Mouse (Mus musculus): ENCODE measurements at regions not wholly inside any gene's neighbourhood (a gene's known extent, or its start where the extent isn't known, plus 50 kb on each side); places are given as distances from the start of the nearest gene placed in this dataset.

DNA sequence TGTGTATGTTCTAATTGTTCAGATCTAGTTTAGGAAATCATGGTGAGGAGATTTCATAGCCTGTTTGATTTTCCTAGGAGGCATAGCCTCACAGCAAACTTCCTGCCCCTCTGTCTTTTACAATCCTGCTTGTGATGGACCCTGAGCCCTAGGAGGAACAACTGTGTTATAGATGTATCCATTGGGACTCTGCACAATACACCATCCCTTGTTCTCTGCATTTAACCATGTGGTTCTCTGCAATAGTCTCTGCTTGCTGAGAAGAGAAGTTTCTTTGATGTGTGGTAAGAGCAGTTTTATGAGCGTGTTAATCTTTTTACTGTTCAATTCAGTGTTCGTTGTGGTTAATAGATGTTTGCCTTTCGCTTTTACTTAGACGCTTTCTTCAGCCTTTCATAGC, 95.9 kb upstream of the Slc13a1 start:
- DNase-seq (ENCODE audit: low read depth, low spot score) = no peak

DNA sequence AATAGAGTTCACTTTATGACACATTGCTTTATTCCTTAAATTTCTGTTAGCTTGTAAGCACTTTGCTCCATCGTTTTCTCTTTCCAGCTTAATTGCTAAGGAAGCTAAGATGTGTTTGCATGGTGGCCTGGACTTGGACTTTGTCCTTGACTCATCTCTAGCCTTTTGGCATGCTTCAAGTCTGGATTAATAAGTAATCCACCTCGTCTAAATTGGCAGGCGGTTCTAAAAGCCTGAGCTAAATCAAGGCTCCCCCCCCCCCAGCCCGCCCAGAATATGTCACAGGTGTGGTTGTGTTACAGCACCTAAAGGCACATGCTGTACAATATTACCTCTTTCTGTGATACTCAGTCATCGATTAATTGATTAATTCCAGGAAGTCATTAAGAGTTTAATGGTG, 94.7 kb upstream of the Slc13a1 start:
- no peak for DNase-seq (ENCODE audit: low read depth, low spot score)

DNA sequence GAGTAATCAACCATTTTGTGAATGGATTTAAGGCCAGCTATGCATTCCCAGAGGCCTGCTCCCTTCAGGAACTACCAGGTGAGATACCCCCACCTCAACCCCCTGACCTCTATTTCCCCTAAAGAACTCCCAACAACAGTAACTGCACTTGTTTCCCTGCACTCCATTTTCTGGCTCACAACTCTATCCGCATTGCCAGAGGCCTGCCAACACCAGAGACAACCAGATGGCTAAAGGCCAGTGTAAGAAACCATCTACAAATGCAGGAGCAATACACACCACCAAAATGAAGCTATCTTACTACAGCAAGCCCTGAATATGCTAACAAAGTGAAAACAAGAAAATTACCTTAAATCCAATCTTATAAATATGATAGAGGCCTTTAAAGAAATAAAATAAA, 77.7 kb upstream of the Slc13a1 start:
- DNase-seq (ENCODE audit: low read depth, low spot score) = no peak

DNA sequence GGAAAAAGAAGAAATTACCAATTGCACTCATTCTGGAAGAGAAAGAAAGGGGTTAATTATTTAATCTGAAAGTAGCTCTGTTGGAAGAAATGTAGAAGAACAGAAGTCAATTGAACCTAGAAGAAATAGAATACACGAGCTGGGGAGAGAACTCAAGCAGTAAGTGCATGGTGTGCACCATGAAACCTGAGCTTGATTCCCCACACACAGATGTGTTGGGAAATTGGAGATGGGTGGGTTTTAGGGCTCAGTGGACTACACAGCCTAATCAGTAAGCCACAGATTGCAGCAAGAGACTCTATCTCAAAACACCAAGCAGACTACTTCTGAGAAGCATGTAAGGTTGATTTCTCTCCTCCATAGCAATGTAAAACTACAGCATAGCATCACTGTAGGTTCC, 70.6 kb upstream of the Slc13a1 start:
- DNase-seq (ENCODE audit: low read depth, low spot score) = no peak

DNA sequence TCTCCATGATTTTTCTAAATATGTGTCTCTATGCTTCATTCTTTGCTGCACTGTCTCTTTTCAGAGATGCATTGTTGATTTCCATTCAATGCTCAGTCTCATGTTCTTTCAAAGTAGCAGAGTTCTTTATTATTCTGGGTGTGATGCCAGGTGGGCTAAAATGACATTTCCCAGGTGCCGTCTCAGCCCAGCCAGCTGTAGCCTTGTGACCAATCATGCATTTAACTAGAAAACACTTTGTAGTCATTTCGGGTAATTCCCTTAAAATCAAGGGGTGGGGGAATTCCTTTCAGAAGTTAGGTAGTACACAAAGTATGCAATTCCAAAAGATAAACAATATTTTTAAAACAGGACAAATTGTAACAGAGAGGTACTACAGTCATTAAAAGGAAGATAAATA, 70.2 kb upstream of the Slc13a1 start:
- no peak for DNase-seq (ENCODE audit: low read depth, low spot score)

DNA sequence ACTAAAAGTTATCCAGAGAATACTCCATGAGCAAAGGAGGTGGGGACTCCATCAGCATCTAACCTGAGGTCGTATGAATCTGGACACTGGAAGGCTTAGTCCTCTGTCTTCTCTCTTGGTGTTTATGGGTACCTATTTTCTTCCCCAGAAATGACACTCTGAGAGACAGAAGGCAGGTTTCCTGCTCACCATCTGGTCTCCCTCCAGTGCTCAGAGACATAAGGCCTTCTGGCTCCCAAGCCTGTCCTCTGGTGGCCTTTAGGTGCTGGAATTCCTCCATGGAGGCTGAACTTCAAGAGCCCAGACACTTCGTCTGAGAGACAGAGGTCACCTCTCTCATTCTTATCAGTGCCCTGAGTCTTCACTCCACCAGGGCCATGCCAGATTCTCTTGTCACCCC, 65.7 kb upstream of the Slc13a1 start:
- DNase-seq (ENCODE audit: low read depth, low spot score) = no peak

DNA sequence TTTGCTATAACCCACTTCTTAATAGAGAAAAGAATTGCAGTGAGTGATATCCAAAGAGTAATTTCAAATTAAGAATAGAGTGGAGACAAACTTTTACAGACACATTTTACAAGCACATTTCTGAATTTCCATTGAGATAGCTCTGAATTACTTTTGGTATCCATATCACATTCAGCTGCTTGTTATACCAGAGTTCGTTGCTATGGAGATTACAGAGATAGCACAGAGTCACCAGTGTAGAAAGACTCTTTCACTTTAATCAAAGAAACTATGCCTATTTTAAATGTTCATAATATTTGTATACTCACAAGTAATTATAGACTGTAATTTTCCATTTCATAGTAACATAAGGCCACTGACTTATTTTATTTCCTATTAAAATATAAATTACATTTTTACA, 52.7 kb upstream of the Slc13a1 start:
- DNase-seq (ENCODE audit: low read depth, low spot score) = no peak

DNA sequence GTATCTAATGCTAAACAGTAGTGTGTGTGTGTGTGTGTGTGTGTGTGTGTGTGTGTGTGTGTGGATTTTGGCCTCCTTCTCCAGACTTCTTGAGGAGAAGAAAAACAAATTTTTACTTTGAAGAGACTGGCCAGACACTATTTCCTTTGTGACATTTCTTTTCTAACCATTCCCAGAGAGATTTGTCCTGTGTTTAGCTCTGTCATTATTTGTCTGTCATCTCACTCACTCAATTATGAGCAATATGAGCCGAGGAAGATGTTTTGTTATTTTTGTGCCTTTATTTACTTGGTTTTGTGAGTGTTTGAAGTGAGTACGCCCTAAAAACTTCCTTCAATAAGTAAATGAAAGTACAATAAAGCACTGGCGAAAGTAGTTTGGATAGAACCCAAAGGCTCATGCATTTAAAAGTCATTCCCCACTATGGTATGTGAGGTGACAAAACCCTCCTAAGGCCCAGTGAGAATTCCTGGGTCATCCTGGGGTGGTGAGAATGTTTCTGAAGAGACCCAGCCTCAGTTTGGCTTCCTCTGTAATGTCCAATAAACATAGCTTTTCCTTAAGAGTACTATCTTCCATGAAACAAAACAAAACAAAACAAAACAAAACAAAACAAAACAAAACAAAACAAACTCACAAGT, 52.1 kb upstream of the Slc13a1 start:
- no peak for DNase-seq (ENCODE audit: low read depth, low spot score)
